Mouse (Mus musculus) liver, adult 2 months (tissue): ENCODE measurements at regions not wholly inside any gene's neighbourhood (a gene's known extent, or its start where the extent isn't known, plus 50 kb on each side); places are given as distances from the start of the nearest gene placed in this dataset.

Source experiments
- CTCF ChIP-seq: fragments of 200-500 bp; IDR thresholded peaks from 2 replicates; pipeline ENCODE4 v1.5.1; 2011; ENCODE audit warnings: low read depth, low read length, control low read depth
- POLR2A ChIP-seq: fragments of 200-500 bp; IDR thresholded peaks from 2 replicates; pipeline ENCODE4 v1.6.1; 2011; ENCODE audit warnings: low read length, control low read depth; ENCODE audit not compliant: insufficient read depth; ENCODE audit errors: extremely low read depth

DNA sequence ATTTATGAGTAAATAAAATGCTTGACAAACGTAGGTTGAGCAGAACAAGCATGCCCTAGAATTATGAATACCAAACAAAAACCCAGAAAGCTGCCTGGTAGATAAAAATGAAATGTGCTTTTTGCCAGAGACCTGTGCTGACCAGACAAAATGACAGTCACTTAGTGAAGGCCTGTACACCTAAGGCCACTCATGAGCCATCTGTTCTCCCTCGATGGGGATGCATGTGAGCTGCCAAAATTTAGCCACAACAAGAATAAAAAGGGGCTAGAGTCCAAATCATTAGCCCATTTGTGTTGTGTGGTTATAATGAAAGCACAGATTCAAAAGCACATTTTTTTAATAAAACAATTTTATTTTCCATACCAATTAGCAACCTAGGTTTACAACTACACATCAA lies 555.9 kb upstream of the Syt1 start:
- TF ChIP-seq CTCF (no peak), POLR2A (no peak)
